Mouse (Mus musculus) liver, embryonic 14.5 days (tissue): ENCODE data around the gene Traf2. TPM values are rescaled to one million over a fixed set of nuclear protein-coding genes. Genes with fewer than 3 reads are reported as not detected.
A peak's percentile ranks its signal among the peaks of the same experiment; 100 is the strongest.

ENCODE experiments used
- ATAC-seq: fragments of 200-750 bp; cut with Nextera tagmentation; 2 replicates; pipeline ENCODE4 v1.8.0; 2017; ENCODE audit warnings: moderate number of reproducible peaks, mild to moderate bottlenecking, moderate library complexity; ENCODE audit not compliant: insufficient read depth
- DNase-seq, 3 experiments: peaks; one replicate each; pipeline ENCODE4 v3.0.0-alpha.2; 2012 to 2013; ENCODE audit warnings: low read depth in 3 of 3, low spot score in 3 of 3
- H3K27ac ChIP-seq: fragments of 300-500 bp; sonication (generic); 2 replicates; pipeline ENCODE4 v1.5.1; 2014; ENCODE audit warnings: moderate library complexity, mild to moderate bottlenecking, control low read depth, inconsistent platforms
- H3K27me3 ChIP-seq: fragments of 300-500 bp; sonication (generic); 2 replicates; pipeline ENCODE4 v1.6.1; 2014; ENCODE audit warnings: mild to moderate bottlenecking, low read length, moderate library complexity; ENCODE audit not compliant: control insufficient read depth, insufficient read depth
- H3K36me3 ChIP-seq: fragments of 300-500 bp; sonication (generic); replicated peaks from 2 replicates; pipeline ENCODE4 v1.6.1; 2014; ENCODE audit warnings: low read depth; ENCODE audit not compliant: control insufficient read depth, insufficient read depth
- H3K4me1 ChIP-seq, 2 experiments: fragments of 200-500 bp in 1 of 2; fragments of 300-500 bp in 1 of 2; sonication (generic) in 1 of 2; replicated peaks; 2 replicates each; pipeline ENCODE4 v1.6.1; 2012 to 2014; ENCODE audit warnings: antibody characterized with exemption in 1 of 2, inconsistent platforms in 1 of 2, low read length in 1 of 2; ENCODE audit not compliant: control insufficient read depth in 2 of 2, insufficient read depth in 2 of 2
- H3K4me2 ChIP-seq: fragments of 300-500 bp; sonication (generic); 2 replicates; pipeline ENCODE4 v1.6.1; 2014; ENCODE audit warnings: low read depth, mild to moderate bottlenecking, control low read depth, moderate library complexity
- H3K4me3 ChIP-seq, 2 experiments: fragments of 200-500 bp in 1 of 2; fragments of 300-500 bp in 1 of 2; sonication (generic) in 1 of 2; 2 replicates each; pipeline ENCODE4 v1.5.1; 2012 to 2014; ENCODE audit warnings: low read depth in 2 of 2, low read length in 2 of 2, mild to moderate bottlenecking in 2 of 2, control low read depth in 1 of 2, inconsistent platforms in 1 of 2, moderate library complexity in 1 of 2; ENCODE audit not compliant: insufficient read depth in 1 of 2
- H3K9ac ChIP-seq: fragments of 300-500 bp; sonication (generic); replicated peaks from 2 replicates; pipeline ENCODE4 v1.6.1; 2014; ENCODE audit warnings: mild to moderate bottlenecking, control low read depth, moderate library complexity
- H3K9me3 ChIP-seq: fragments of 300-500 bp; sonication (generic); 2 replicates; pipeline ENCODE4 v1.6.1; 2016; ENCODE audit warnings: low read length, mixed read lengths; ENCODE audit not compliant: control insufficient read depth
- CTCF ChIP-seq: IDR thresholded peaks from 2 replicates; pipeline ENCODE4 v1.5.1; 2016; ENCODE audit warnings: antibody characterized with exemption, low read depth, control low read depth
- EP300 ChIP-seq: IDR thresholded peaks from 2 replicates; pipeline ENCODE4 v1.6.1; 2016; ENCODE audit warnings: antibody characterized with exemption, low read depth
- WGBS: fragments of 180-500 bp; shearing (Covaris S2); extraction: QIAGEN DNeasy Blood & Tissue Kit; methylation state at CpG from one replicate; pipeline ENCODE4 v1.1.7; 2014; ENCODE audit not compliant: insufficient replicate concordance; 5-methylcytosine and 5-hydroxymethylcytosine counted together
- polyA plus RNA-seq, 2 experiments: library from polyadenylated mRNA; depleted of rRNA in 1 of 2; stranded (reverse) in 1 of 2; unstranded in 1 of 2; fragments of >200 nt; fragmentation: Nextera tagmentation in 1 of 2; extraction: Ambion mirVana in 1 of 2; gene quantifications; 2 replicates each; pipeline versions ENCODE4 v1.2.1 to v1.2.3; 2012 to 2014

The Traf2 gene
- polyA plus RNA-seq, 2 experiments = 5.9 to 12.3 TPM

- Histone ChIP-seq H3K27ac (no peak overlapping the region), H3K27me3 (peaks cover 42% of the 10 kb centered on the region), H3K4me2 (no peak overlapping the region), H3K9me3 (no peaks in the 10 kb centered on the region), H3K36me3 (peaks cover 7% of the 10 kb centered on the region), H3K4me1 (0 out of 4 replicates have a peak, but pooled peaks cover 0 to 2% of the 10 kb centered on the region in 2 experiments), H3K4me3 (no peak overlapping the region), H3K9ac (no peak overlapping the region)
- DNase-seq = no peak
- no peak for TF ChIP-seq EP300
- no peak for TF ChIP-seq CTCF
- 10% methylated on average over 6 of the region's 6 CpGs for WGBS
- 0 out of 2 replicates have a peak, but pooled peaks have one; percentile 4 for ATAC-seq
Measured at GRCm38 (mm10) chr2:25581901-25582301, 35.2 kb upstream of the Traf2 start.

GRCm38 (mm10) chr2:25581294-25581864 lies 34.6 kb upstream of the Traf2 start, which contains the start of gene Ajm1:
TSS of gene Ajm1 (minus strand) at chr2:25581757.
- peak; percentile 67 for ATAC-seq
- TF ChIP-seq CTCF (peak; percentile 94), EP300 (no peak)
- DNase-seq = peak in 1 of 3 experiments; percentile 47
- H3K9ac ChIP-seq = no peak within 1 kb of the TSS
- peak within 1 kb of the TSS in 1 of 2 experiments; percentile 21; a peak in 2 of 4 replicates for H3K4me3 ChIP-seq
- peaks cover 48% of the 10 kb centered on the region for H3K27me3 ChIP-seq
- peak within 1 kb of the TSS; percentile 50 for H3K4me2 ChIP-seq
- no peak within 1 kb of the TSS for H3K27ac ChIP-seq
- H3K4me1 ChIP-seq = 0 out of 4 replicates have a peak, but pooled peaks cover 0 to 2% of the 10 kb centered on the region in 2 experiments
- 5% methylated on average over 19 of the region's 19 CpGs for WGBS
- H3K36me3 ChIP-seq = peaks cover 7% of the 10 kb centered on the region
- no peaks in the 10 kb centered on the region for H3K9me3 ChIP-seq

- peaks cover 0 to 5% of the 10 kb centered on the region in 2 experiments; a peak in 1 of 4 replicates for H3K4me1 ChIP-seq
- H3K4me3 ChIP-seq = no peak overlapping the region
- H3K9me3 ChIP-seq = no peaks in the 10 kb centered on the region
- DNase-seq (no peak), ATAC-seq (no peak)
- WGBS = 27% methylated on average over 6 of the region's 6 CpGs
- H3K27ac ChIP-seq = no peak overlapping the region
- TF ChIP-seq EP300 (no peak), CTCF (no peak)
- H3K27me3 ChIP-seq = peaks cover 55% of the 10 kb centered on the region
- no peak overlapping the region for H3K9ac ChIP-seq
- H3K36me3 ChIP-seq = peaks cover 7% of the 10 kb centered on the region
- no peak overlapping the region for H3K4me2 ChIP-seq
Measured at GRCm38 (mm10) chr2:25580621-25581101, 33.9 kb upstream of the Traf2 start.

GRCm38 (mm10) chr2:25579737-25580460 lies 33.2 kb upstream of the Traf2 start:
- ATAC-seq = no peak
- WGBS = 2% methylated on average over 27 of the region's 27 CpGs

More at GRCm38 (mm10) chr2:25579737-25580460, 33.2 kb upstream of the Traf2 start:
- no peak for DNase-seq
- H3K4me2 ChIP-seq = no peak overlapping the region
- peaks cover 0 to 9% of the 10 kb centered on the region in 2 experiments; a peak in 1 of 4 replicates for H3K4me1 ChIP-seq
- no peak overlapping the region for H3K27ac ChIP-seq
- no peak overlapping the region for H3K9ac ChIP-seq
- H3K4me3 ChIP-seq = no peak overlapping the region
- TF ChIP-seq CTCF = peak; percentile 66
- TF ChIP-seq EP300 = no peak
- no peaks in the 10 kb centered on the region for H3K9me3 ChIP-seq
- peaks cover 58% of the 10 kb centered on the region for H3K27me3 ChIP-seq
- H3K36me3 ChIP-seq = peaks cover 4% of the 10 kb centered on the region
